Mouse (Mus musculus) embryonic fibroblast, embryonic 13.5 days (primary cell): ENCODE results near the gene Kif11.

Experiments used
- CTCF ChIP-seq: IDR thresholded peaks from 2 replicates; pipeline ENCODE4 v1.5.1; 2011; ENCODE audit warnings: mild to moderate bottlenecking, control low read depth, low read length, moderate library complexity, borderline replicate concordance; ENCODE audit not compliant: insufficient read depth
- POLR2A ChIP-seq: IDR thresholded peaks from 2 replicates; pipeline ENCODE4 v1.6.1; 2011; ENCODE audit warnings: low read depth, mild to moderate bottlenecking, control low read depth, low read length, moderate library complexity

- TF ChIP-seq CTCF (no peak), POLR2A (no peak)
Measured at GRCm38 (mm10) chr19:37435041-37435852, 59.0 kb downstream of the Kif11 start.
